Mouse (Mus musculus) v-Abl transformed pro-B cells (cell line): ENCODE measurements around the gene 4931414P19Rik.
"Not testable (repeated sequence)": the region's sequence is repeated elsewhere in the genome, so short reads cannot be mapped to it uniquely, and the experiment has no call there.

Experiments used
- in situ Hi-C, 2 experiments: fragments of 400-800 bp; cut with MboI; formaldehyde crosslinking; loops; one replicate each; pipeline ENCODE4 v1.15.1; 2025; ENCODE audit not compliant: unreplicated experiment in 2 of 2

4931414P19Rik gene

GRCm38 (mm10) chr14:54631240-54631599, 25.4 kb upstream of the 4931414P19Rik start:
- in situ Hi-C loops: loop anchor here in 1 of 2 experiments (25.0 kb wide), 1 partner anchor 569 kb away; no protein-coding TSS in a partner anchor

DNA sequence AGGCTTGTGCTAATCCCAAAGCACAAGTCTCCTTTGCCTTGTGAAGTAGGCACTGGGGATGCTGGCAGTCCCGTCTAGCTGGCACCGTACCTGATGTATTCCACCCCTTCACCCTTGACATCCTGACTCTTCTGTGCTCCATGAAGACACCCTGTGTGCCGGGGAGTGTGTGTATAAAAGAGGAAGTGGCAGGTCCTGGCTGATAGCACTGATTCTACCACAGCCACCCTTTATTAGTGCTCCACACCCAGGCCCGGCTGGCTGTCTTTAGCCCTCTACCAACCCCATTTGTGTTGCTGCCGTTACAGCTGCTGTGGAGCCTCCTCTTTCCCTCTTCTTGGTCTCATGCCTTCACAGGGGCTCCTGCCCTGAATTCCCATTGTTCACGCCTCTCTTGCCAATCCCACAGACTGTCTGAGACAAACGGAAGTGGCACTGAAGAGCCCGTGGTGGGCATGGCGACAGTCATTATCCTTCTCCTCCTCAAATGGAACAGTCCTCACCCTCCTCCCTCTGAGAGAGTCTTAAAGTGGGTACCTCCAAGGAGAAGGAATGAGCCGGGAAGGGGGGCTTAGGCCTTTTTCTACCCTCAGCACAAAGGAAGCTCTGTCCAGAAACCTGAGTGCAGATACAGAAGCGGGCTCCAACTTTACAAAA, 24.9 kb upstream of the 4931414P19Rik start:
- in situ Hi-C loops: loop anchor here in 1 of 2 experiments (25.0 kb wide), 1 partner anchor 568 kb away; no protein-coding TSS in a partner anchor

GRCm38 (mm10) chr14:54629797-54630196, 24.0 kb upstream of the 4931414P19Rik start:
- in situ Hi-C loops: loop anchor here in 1 of 2 experiments (25.0 kb wide), 1 partner anchor 567 kb away; no protein-coding TSS in a partner anchor

DNA sequence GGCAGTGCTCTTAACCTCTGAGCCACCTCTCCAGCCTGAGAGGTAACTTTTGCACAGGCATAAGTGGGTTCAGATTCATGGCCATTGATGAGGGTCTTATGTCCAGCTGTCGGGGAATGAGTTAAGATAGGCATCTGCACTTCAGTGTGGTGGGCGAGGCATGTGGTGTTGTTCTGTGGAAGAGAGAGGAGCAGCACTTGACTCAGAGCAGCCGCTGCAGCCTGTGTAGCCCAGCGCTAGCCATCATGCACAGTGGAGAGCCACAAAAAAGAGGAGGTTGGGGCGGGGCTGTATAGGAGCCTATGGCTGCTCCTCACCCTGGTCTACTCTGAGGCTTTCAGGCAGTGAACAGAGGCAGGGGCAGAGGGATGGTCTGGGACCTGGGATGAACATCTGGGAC, 22.3 kb upstream of the 4931414P19Rik start:
- in situ Hi-C loops: loop anchor here in 1 of 2 experiments (25.0 kb wide), 1 partner anchor 566 kb away; no protein-coding TSS in a partner anchor

GRCm38 (mm10) chr14:54624976-54625375, 19.2 kb upstream of the 4931414P19Rik start:
- in situ Hi-C loops: loop anchor here in 1 of 2 experiments (25.0 kb wide), 1 partner anchor 563 kb away; no protein-coding TSS in a partner anchor

DNA sequence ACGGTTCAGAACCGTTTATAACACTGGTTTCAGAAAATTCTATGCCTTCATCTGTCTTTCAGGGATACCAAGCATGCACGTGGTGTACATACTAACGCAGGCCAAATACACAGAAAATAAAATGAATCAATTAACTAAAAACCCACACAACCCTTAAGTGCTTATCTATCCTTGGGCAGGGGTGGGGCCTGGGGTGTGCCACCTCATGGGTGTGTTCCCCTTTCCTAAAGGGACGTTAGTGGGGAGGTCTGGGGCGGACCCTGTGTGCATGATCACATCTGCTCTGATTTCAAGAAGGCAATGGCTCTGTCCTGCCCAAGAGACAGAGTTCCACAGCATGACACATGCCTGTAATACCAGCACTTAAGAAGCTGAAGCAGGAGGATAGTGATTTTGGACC, 17.5 kb upstream of the 4931414P19Rik start:
- in situ Hi-C loops: no loop called here

- in situ Hi-C loops: no loop called here
Measured at GRCm38 (mm10) chr14:54621133-54621532, 15.3 kb upstream of the 4931414P19Rik start, which contains the start of gene Psmb11. Gene Psmb11 (plus strand): TSS chr14:54621433.

DNA sequence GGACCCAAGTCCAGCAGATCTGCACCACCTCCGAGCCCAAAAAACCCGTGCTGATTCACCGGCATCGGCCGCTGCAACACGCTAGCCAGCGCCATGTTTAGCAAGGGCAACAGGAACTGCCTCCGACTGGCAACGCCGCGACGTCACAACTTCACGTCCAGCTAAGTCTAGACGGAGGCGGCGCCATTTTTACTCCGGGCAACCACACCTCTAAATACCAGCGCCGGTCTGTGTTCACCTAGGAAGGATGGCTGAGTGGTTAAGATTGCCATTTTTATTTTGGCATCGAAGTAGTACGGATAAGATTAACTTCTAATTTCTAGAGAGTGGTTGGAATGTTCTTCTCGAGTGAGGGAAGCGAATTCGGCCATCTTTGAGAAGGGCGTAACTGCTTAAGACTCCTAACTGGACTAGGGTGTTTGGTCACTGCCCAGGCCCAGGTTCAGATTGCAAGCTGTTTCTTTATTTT, 12.1 kb upstream of the 4931414P19Rik start, which contains the start of gene Psmb5:
Gene Psmb5, minus strand, starts transcription at position 126 of the 469 bp plus-strand sequence.
- in situ Hi-C loops: no loop called here

GRCm38 (mm10) chr14:54617152-54617896, 11.5 kb upstream of the 4931414P19Rik start:
- in situ Hi-C loops: no loop called here

- in situ Hi-C loops: no loop called here
Measured at GRCm38 (mm10) chr14:54616226-54616825, 10.5 kb upstream of the 4931414P19Rik start.

DNA sequence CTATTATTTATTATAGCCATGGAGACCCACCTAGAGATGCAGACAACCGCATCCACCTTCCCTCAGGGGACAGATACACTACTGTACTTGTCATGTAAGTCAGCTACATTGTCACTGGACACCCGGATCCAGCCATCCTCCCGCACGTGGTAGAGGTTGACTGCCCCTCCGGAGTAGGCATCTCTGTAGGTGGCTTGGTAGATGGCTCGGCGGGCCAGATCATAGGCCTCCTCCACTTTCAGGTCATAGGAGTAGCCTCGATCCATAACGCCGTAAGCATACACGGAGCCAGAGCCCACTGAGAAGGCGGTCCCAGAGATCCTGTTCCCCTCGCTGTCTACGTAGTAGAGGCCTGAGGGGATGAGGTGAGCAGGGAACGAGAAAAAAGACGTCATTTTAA, 8.3 kb upstream of the 4931414P19Rik start:
- in situ Hi-C loops: not testable (repeated sequence)

GRCm38 (mm10) chr14:54610648-54611047, 4.9 kb upstream of the 4931414P19Rik start:
- in situ Hi-C loops: no loop called here

GRCm38 (mm10) chr14:54609962-54610361, 4.2 kb upstream of the 4931414P19Rik start:
- in situ Hi-C loops: no loop called here

- in situ Hi-C loops: no loop called here
Measured at GRCm38 (mm10) chr14:54609245-54609644, 3.5 kb upstream of the 4931414P19Rik start.

DNA sequence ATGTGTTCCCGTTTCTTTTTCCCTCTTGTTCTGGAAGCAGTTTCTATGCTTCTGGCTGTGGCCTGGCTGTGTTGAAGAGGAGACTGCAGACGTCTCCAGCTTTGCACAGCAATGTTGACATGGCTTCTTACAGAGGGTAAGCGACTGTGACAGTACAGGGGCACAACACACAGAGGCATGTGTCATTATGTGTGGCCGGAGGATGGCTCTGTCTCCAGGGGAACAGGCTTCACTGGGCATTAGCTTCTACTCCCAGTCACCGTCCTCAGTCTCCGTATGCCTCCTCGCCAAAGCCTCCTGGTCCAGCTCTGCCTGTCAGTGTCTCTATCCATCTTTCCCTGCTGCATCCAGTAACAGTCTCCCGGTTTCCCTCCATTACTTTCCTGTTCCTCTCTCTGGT, 1.4 kb upstream of the 4931414P19Rik start:
- in situ Hi-C loops: no loop called here

- in situ Hi-C loops: loop anchor here in 1 of 2 experiments (5.0 kb wide), 1 partner anchor 36 kb away; no protein-coding TSS in a partner anchor
Measured at GRCm38 (mm10) chr14:54603686-54604085, 2.1 kb downstream of the 4931414P19Rik start.

DNA sequence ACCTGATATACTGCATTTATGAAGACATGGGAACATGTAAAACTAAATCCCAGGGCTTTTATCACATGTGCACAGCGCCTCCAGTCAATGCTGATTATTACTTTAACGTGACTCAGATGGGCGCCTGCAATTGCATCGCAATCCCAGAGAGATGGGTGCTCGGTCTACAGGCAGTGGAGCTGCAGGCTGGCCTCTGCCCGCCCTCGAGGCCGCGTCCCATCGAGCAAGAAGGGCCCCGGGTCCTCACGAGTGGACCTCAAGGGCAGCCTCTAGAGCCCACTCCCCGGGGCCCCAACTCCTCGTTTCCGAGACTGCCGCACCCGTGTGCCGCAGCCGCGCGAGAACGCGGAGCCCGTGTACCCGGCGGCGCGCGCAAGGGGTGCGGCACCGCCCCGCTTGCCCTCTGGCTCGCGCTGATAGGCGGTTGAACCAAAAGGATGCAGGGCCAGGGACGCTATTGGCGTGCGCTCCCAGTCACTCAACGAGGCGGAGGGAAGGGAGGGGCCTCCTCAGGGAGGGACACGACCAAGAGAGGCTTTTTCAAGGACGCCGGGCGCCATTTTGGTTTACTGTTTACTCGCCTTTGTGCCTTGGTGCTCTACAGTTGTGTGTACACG, 2.6 kb downstream of the 4931414P19Rik start:
- in situ Hi-C loops: loop anchor here in 1 of 2 experiments (5.0 kb wide), 1 partner anchor 36 kb away; no protein-coding TSS in a partner anchor

DNA sequence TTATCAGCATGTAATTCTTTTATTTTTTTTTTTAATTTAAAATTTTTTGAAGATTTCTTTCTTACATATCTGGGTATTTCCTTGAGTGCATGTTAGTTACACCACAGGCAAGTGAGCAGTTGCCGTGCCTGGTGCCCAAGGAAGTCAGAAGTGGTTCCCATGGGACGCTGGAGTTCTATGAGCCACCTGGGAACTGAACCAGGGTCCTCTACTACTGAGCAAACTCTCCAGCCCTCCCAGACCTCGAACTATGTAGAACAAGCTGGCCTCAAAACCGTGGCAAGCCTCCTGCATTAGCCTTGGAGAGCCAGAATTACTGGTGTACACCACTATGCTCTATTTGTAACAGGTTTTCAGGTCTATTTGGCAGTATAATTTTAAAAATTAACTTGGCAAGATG, 3.2 kb downstream of the 4931414P19Rik start:
- in situ Hi-C loops: loop anchor here in 1 of 2 experiments (5.0 kb wide), 1 partner anchor 35 kb away; no protein-coding TSS in a partner anchor

DNA sequence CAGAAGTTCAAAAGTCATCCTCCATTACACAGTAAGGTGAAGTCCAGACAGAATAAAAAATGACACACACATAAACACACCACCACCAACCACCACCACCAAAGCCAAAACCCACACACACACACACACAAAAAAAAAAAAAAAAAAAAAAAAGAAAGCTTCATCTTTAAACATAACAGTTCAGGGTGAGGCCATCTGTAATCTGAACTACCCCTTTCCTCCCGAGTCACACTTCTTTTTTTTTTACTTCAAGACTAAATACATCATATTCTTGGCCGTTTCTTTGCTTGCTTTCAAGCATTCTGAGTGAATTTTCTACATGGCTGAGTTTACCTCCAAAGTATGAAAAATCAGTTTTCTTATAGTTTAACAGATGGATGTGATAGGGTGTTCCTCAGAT, 4.2 kb downstream of the 4931414P19Rik start:
- in situ Hi-C loops: loop anchor here in 1 of 2 experiments (5.0 kb wide), 1 partner anchor 34 kb away; no protein-coding TSS in a partner anchor

DNA sequence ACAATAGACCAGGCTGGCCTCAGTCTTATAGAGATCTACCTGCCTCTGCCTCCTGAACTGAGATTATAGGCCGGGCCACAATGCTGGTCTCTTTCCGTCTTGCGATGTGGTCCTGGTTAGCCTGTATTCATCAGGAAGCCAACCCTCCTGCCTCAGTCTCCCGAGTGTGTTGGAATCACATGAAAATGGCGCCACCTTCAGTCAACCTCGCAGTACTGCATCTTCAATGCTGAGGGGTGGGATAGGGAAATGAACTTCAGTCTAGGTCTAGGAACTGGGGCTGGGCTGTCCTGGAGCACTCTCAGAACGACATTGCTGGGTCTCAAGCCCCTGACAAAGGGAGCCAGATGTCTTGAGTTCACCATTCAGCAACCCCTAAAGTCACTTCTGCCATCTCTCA, 8.7 kb downstream of the 4931414P19Rik start:
- in situ Hi-C loops: no loop called here
